Mouse (Mus musculus) 416B (cell line): ENCODE measurements around the gene Cad.
"Not testable (repeated sequence)": the region's sequence is repeated elsewhere in the genome, so short reads cannot be mapped to it uniquely, and the experiment has no call there.

ENCODE experiments used
- DNase-seq: peaks from one replicate; pipeline ENCODE4 v3.0.0; 2011; ENCODE audit warnings: low read depth

Cad gene

GRCm38 (mm10) chr5:31054261-31055215 lies at the start of gene Cad:
Gene Cad (plus strand): TSS chr5:31054780.
- peak; percentile 91 for DNase-seq

- DNase-seq: no peak
Observed at GRCm38 (mm10) chr5:31012737-31013136, 41.8 kb upstream of the Cad start.

DNA sequence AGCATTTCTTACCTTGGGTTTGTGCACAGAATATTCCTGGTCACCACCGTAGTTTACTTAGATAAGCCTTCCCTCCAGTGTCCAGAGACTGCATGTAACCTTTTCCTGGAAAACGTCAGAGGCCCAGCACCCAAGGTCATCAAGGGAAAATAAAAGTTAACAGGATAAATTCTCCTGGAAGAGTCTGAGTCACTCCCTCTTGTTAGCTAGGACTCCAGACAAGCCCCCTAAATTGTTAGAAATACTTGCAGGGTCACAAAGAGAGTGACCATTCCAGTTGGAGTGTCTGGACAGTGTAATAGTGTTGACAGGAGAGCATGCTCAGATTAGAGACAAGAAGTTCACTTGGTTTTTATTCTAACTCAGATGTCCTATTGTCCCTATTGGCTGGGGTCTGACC lies 38.7 kb upstream of the Cad start:
- no peak for DNase-seq

DNA sequence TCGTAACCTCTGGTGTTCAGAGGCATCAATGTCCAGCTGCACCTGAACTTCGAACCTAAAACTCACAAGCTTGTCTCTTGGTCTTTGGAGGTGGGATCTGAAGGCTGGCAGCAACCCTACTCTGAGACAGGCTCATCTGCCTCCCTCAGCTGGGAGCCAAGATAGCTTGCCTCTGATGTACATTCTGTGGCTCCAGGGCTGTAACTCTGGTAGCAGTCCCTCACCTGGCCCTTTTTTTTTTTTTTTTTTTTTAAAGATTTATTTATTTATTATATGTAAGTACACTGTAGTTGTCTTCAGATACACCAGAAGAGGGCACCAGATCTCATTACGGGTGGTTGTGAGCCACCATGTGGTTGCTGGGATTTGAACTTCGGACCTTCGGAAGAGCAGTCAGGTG lies 32.8 kb upstream of the Cad start:
- DNase-seq: not testable (repeated sequence)

- no peak for DNase-seq
Observed at GRCm38 (mm10) chr5:31022690-31023089, 31.9 kb upstream of the Cad start.

DNA sequence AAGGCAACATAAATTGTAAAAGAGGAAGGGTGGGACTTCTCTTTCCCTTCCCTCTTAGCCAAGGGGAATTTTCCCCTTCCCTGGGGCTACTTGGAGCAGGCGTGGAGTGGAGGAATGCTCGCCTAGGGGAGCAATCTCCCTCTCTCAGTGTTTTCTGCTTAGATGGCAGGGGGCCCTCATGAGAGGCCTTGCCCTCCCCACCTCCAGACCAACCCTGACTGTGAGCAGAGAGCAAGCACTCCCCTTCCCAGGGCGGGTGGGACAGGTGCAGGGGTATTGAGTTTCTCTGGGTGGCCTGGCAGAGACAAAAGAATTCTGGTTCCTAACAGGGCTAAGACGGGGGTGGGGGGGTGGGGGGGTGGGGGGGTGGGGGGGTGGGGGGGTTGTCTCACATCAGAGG lies 31.3 kb upstream of the Cad start:
- DNase-seq: no peak

GRCm38 (mm10) chr5:31024641-31025040 lies 29.9 kb upstream of the Cad start:
- no peak for DNase-seq

GRCm38 (mm10) chr5:31030926-31031325 lies 23.7 kb upstream of the Cad start:
- peak; percentile 47 for DNase-seq

DNA sequence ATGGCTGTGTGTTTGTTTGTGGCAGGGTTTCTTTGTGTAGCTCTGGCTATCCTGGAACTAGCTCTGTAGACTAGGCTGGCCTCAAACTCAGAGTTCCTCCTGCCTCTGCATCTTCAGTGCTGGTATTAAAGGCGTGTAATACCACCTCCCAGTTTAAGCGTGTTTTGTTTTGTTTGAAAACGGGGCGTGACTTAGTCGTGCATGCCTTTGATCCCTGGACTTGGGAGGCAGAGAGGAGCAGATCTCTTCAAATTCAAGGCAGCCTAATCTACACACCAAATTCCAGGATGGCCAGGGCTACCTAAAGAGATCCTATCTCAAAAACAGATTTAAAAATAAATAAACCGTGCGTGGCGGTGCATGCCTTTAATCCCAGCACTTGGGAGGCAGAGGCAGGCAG lies 23.1 kb upstream of the Cad start:
- DNase-seq: no peak

DNA sequence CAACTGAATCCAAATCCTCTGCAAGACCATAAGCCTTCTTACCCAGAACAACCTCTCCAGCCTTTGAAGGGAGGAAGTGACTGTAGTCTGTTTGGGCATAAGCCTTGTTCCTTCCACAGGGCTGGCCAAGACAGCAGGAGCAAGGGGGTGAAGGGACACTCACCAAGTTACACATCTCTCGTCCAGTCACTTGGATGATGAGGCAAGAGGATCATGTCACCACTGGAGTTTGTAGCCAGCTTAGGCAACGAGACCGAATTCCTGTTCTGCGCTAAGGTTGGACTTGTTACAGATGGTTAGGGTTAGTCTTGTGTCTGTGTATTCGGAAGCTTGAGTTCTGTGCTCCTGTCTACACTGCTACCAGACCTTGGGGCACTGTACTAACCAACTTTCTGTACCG lies 19.9 kb upstream of the Cad start:
- DNase-seq: peak; percentile 14

GRCm38 (mm10) chr5:31036556-31036955 lies 18.0 kb upstream of the Cad start:
- DNase-seq: not testable (repeated sequence)

DNA sequence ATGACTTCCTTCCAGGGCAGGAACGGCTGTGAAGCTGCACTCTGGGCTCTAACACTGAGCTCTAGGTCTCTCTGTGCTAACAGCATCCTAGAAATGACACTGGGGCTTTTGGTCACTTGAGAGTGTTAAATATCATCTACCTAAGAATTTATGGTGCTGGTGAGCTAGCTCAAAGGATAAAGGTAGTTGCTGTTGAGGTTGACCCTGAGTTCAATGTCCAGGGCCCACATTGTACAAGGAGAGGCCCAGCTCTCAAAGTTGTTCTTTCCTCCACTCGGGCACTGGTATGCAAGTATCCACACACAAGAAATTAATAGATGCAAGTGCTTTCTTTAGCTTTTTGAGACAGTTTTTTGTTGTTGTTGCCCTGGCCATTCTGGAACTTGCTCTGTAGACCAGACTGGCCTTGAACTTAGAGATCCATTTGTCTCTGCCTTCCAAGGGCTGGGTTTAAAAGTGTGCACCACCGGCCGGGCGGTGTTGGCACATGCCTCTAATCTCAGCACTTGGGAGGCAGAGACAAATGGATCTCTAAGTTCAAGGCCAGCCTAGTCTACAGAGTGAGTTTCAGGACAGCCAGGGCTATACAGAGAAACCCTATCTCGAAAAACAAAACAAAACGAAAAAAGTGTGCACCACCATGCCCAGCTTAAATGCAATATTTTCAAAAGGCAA lies 16.3 kb upstream of the Cad start:
- DNase-seq: no peak

DNA sequence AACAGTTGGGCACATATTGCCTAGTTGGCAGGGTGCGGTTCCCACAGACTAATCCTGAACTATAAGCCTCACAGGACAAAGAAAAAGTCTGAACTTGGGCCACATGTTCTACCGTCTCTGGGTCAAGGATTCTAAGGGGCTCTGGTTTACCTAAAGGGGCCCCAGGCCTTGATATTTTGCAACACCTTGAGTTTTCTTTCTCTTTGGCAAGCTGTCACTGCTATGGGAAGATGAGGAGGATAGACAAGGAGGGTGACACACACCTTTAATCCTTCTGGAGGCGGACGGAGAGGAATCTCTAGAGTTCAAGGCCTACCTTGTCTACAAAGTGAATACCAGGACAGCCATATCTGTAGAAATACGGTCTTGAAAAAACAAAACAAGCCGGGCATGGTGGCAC lies 8.2 kb upstream of the Cad start:
- no peak for DNase-seq

DNA sequence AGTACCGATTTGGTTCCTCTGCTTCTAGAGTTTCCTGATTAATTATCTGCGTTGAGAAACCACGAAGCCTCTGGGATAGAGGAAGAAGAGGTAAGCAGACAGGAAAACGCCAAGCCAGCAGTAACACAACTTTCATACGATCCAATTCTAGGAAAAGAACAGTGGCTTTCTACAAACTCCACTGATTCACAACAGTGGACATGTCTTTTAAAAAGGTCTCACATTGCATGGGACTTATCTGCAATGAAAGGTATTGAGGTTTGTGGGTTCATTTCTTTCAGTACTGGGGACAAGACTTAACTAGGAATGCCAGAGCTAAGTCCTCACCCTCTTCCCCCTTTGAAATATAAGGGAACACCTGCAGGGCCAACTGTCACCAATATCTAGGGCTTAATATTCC lies 7.5 kb upstream of the Cad start:
- peak; percentile 8 for DNase-seq

DNA sequence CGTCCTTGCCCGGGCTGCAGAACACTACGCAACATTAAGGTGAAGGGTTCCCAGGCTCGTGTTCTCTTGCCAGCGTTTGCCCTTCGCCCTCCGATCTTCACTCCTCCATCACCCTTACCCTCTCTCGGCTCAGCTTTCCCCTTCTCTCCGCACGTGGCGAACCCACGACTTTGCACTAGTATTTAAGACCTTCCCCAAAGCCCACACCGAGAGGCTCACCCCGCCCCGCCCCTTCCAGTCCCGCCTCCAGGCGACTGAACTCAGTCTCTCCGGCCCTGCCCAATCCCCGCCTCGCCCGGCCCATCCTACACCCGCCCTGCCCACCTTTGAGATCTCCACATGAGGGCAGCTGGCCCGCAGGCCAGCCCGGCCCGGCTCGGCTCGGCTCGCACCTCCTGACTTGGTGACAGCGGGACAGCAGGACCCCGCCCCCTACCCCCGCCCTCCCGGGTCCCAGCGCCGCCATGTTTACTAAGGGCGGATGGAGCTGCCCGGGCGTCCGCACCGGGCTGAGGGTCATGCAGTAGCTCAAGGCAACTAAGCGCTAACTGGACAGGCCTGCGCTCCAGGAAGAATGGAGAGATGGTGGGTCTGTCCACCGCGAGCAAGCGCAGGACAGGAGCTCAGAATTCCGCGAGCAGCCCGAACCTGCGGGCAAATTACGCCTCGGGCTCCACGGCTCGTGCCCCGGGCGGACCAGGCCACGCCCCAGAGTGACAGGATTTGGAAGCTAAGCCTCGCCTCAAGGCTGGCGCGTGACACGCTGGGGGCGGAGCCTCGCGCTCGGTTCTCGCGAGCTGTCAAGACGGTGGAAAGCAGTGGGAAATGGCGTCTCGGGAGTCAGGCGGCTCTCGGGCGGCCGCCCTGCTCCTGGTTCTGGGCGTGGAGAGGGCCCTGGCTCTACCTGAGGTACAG lies 6.5 kb upstream of the Cad start, which contains the start of gene Atraid:
Gene Atraid, plus strand, starts transcription at position 465 of the 915 bp plus-strand sequence.
- peak; percentile 98 for DNase-seq

GRCm38 (mm10) chr5:31048763-31049641 lies 5.6 kb upstream of the Cad start, which contains the start of gene Slc5a6:
Gene Slc5a6 (minus strand): TSS chr5:31048924.
- DNase-seq: peak; percentile 88

DNA sequence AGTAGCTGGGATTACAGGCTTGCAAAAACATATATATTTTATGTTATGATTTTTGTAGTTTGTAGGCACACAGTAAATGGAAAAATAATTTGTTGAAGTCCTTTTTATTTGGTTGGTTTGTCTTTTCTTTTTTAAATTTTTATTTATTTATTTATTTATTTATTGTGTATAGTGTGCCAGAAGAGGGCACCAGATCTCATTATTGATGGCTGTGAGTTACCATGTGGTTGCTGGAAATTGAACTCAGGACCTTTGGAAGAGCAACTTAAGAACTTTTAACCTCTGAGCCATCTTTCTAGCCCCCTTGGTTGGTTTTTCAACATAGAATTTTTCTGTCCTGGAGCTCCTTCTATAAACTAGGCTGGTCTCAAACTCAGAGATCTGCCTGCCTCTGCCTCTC lies 4.2 kb upstream of the Cad start:
- DNase-seq: peak; percentile 48

- not testable (repeated sequence) for DNase-seq
Observed at GRCm38 (mm10) chr5:31053728-31054127, 852 bp upstream of the Cad start.

DNA sequence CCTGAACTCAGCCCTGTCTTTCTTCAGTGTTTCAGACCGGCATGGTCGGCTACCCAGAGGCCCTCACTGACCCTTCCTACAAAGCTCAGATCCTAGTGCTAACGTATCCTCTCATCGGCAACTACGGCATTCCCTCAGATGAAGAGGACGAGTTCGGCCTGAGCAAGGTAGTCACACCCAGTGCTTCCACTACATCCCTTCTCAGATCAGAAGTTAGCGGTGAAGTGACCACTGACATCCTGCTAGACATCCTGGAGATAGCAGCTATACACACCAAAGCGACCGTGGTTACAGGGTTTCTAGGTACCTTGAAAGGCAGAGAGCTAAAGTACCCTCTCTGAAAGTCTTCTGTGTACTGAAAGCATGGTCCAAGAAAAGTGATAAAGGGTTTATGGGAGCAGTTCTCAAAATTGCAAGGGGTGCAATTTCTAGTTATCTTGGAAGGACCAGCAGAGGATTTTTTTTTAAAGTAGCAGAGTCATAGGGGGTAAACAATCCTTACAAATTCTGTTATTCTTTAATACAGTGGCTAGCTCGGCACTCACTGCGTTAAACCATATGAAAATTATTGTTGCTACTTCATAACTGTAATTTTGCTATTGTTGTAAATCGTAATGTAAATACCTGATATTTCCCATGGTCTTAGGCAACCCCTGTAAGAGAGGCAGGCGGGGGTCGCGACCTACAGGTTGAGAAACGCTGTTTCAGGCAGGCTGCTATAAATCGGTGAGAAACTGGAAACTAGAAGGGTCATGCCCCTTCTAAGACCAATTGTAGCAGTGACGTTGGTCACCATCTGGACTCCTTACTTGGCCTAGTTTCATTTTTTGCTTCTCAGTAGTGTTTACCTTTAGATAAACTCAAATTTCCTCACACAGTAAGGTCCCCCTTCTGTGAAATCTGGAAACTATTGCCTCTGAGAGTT lies 898 bp downstream of the Cad start:
- DNase-seq: peak; percentile 65

GRCm38 (mm10) chr5:31069810-31070209 lies 15.2 kb downstream of the Cad start:
- DNase-seq: no peak
